Comparison of ENCODE assay signal across 7 mouse cellular contexts in genomic region chr6:115676452-115677128, GRCm38 (mm10). TPM values are rescaled to one million over a fixed set of nuclear protein-coding genes. Genes with fewer than 3 reads are reported as not detected.
DNase-seq lines count a peak whose midpoint lies in the region; ATAC-seq and TF ChIP-seq lines count a peak whose summit lies in the region.

TSS of gene Raf1 (minus strand) at chr6:115676635.

- H3K27ac ChIP-seq in embryonic facial prominence, embryonic 12.5 days, result peak within 1 kb of the TSS; percentile 98
- H3K27ac ChIP-seq in kidney, adult 2 months (ENCODE audit: insufficient read depth, low read depth, low read length), result peak within 1 kb of the TSS; percentile 99
- H3K27ac ChIP-seq in limb, embryonic 12.5 days, result peak within 1 kb of the TSS; percentile 98
- H3K27ac ChIP-seq in midbrain, embryonic 15.5 days, result peak within 1 kb of the TSS; percentile 98
- peak within 1 kb of the TSS; percentile 100 for H3K27ac ChIP-seq in spleen, adult 2 months (ENCODE audit: insufficient read depth, low read length)

- no peaks in the 10 kb centered on the region for H3K36me3 ChIP-seq in embryonic facial prominence, embryonic 12.5 days
- H3K36me3 ChIP-seq in kidney, adult 2 months (ENCODE audit: control insufficient read depth, insufficient read depth, low read length), result no peaks in the 10 kb centered on the region
- H3K36me3 ChIP-seq in limb, embryonic 12.5 days, result no peaks in the 10 kb centered on the region
- no peaks in the 10 kb centered on the region for H3K36me3 ChIP-seq in midbrain, embryonic 15.5 days (replicated peaks)
- no peaks in the 10 kb centered on the region for H3K36me3 ChIP-seq in spleen, adult 2 months (ENCODE audit: control insufficient read depth, insufficient read depth, low read length)

- no peak for TF ChIP-seq CTCF in kidney, adult 2 months (conservative IDR thresholded peaks at IDR 0.05; ENCODE audit: insufficient read depth, insufficient read length, low read depth, low read length)
- no peak for TF ChIP-seq CTCF in spleen, adult 2 months (IDR thresholded peaks at IDR 0.05; ENCODE audit: extremely low read depth, insufficient read depth, insufficient read length, insufficient replicate concordance)

- H3K4me3 ChIP-seq in embryonic facial prominence, embryonic 12.5 days, result peak within 1 kb of the TSS; percentile 96
- peak within 1 kb of the TSS; percentile 95 for H3K4me3 ChIP-seq in kidney, adult 2 months (ENCODE audit: insufficient read depth, low read depth, low read length)
- peak within 1 kb of the TSS; percentile 97 for H3K4me3 ChIP-seq in limb, embryonic 12.5 days (replicated peaks)
- peak within 1 kb of the TSS; percentile 83 for H3K4me3 ChIP-seq in midbrain, embryonic 15.5 days
- H3K4me3 ChIP-seq in spleen, adult 2 months (ENCODE audit: extremely low read depth, insufficient read depth, insufficient read length), result peak within 1 kb of the TSS; percentile 87

- DNase-seq in adrenal gland, postnatal 25 days, result peak; percentile 98
- peak; percentile 97 to 99 for DNase-seq in heart, adult 18-20 months
- DNase-seq in kidney, adult 2 months, result peak; percentile 99
- peak; percentile 93 to 95 for DNase-seq in spleen, adult 2 months (ENCODE audit: low read depth in 1 of 2, low spot score in 2 of 2)

- H3K4me2 ChIP-seq in embryonic facial prominence, embryonic 12.5 days (replicated peaks), result peak within 1 kb of the TSS; percentile 71
- H3K4me2 ChIP-seq in limb, embryonic 12.5 days, result peak within 1 kb of the TSS; percentile 82
- H3K4me2 ChIP-seq in midbrain, embryonic 15.5 days, result peak within 1 kb of the TSS; percentile 59

- 1% methylated on average over 51 of the region's 51 CpGs for WGBS in embryonic facial prominence, embryonic 12.5 days
- under 1% methylated on average over 51 of the region's 51 CpGs for whole genome bisulfite sequencing in kidney, adult 2 months
- WGBS in limb, embryonic 12.5 days, result under 1% methylated on average over 51 of the region's 51 CpGs
- WGBS in midbrain, embryonic 15.5 days, result 1% methylated on average over 51 of the region's 51 CpGs
- under 1% methylated on average over 51 of the region's 51 CpGs for WGBS in spleen, adult 2 months

- no peaks in the 10 kb centered on the region for H3K27me3 ChIP-seq in embryonic facial prominence, embryonic 12.5 days
- H3K27me3 ChIP-seq in kidney, adult 2 months (replicated peaks; ENCODE audit: control insufficient read depth, insufficient read depth, low read length), result no peaks in the 10 kb centered on the region
- H3K27me3 ChIP-seq in limb, embryonic 12.5 days, result no peaks in the 10 kb centered on the region
- no peaks in the 10 kb centered on the region for H3K27me3 ChIP-seq in midbrain, embryonic 15.5 days (replicated peaks)
- H3K27me3 ChIP-seq in spleen, adult 2 months (ENCODE audit: control insufficient read depth, insufficient read depth, low read length), result no peaks in the 10 kb centered on the region

- TF ChIP-seq POLR2A in kidney, adult 2 months (IDR thresholded peaks at IDR 0.05; ENCODE audit: low read depth, low read length), result peak; percentile 84
- TF ChIP-seq POLR2A in spleen, adult 2 months (IDR thresholded peaks at IDR 0.05; ENCODE audit: low read depth, low read length), result peak; percentile 82

- H3K9me3 ChIP-seq in embryonic facial prominence, embryonic 12.5 days, result no peaks in the 10 kb centered on the region
- H3K9me3 ChIP-seq in limb, embryonic 12.5 days, result no peaks in the 10 kb centered on the region
- H3K9me3 ChIP-seq in midbrain, embryonic 15.5 days, result no peaks in the 10 kb centered on the region

- peak; percentile 99 for ATAC-seq in embryonic facial prominence, embryonic 12.5 days (ENCODE audit: insufficient number of reproducible peaks, insufficient read depth, low FRiP score, low TSS enrichment)
- ATAC-seq in limb, embryonic 12.5 days (ENCODE audit: insufficient number of reproducible peaks, insufficient read depth, low FRiP score, low TSS enrichment, low read depth), result peak; percentile 99
- ATAC-seq in midbrain, embryonic 15.5 days (replicated peaks), result peak; percentile 99

- H3K4me1 ChIP-seq in embryonic facial prominence, embryonic 12.5 days, result peaks cover 11% of the 10 kb centered on the region
- H3K4me1 ChIP-seq in kidney, adult 2 months (ENCODE audit: control insufficient read depth, insufficient read depth, low read length), result peaks cover 16% of the 10 kb centered on the region
- peaks cover 9% of the 10 kb centered on the region for H3K4me1 ChIP-seq in limb, embryonic 12.5 days (replicated peaks)
- H3K4me1 ChIP-seq in midbrain, embryonic 15.5 days, result peaks cover 27% of the 10 kb centered on the region
- peaks cover 7% of the 10 kb centered on the region for H3K4me1 ChIP-seq in spleen, adult 2 months (ENCODE audit: control insufficient read depth, insufficient read depth, insufficient read length)

- peak within 1 kb of the TSS; percentile 98 for H3K9ac ChIP-seq in embryonic facial prominence, embryonic 12.5 days
- H3K9ac ChIP-seq in limb, embryonic 12.5 days (replicated peaks), result peak within 1 kb of the TSS; percentile 98
- H3K9ac ChIP-seq in midbrain, embryonic 15.5 days, result peak within 1 kb of the TSS; percentile 99

RNA-seq across cellular contexts. Expression of gene Raf1, which starts in this region (rescaled TPM):
- 115 and 155 TPM in 2 replicates for total RNA-seq in adrenal gland, postnatal 25 days (2021)
- polyA plus RNA-seq in embryonic facial prominence, embryonic 12.5 days (2016; fragmentation: Nextera tagmentation; extraction: Ambion mirVana), result 133 TPM in 2 replicates
- 100 to 1,000 TPM; 107 to 111 TPM for total RNA-seq in heart, adult 18-20 months (2021)
- 103 and 106 TPM in 2 replicates for polyA plus RNA-seq in kidney, adult 2 months (2012; rRNA removed)
- 134 and 135 TPM in 2 replicates for polyA plus RNA-seq in limb, embryonic 12.5 days (2016; fragmentation: Nextera tagmentation; extraction: Ambion mirVana)
- polyA plus RNA-seq in midbrain, embryonic 15.5 days (2015; fragmentation: Nextera tagmentation; extraction: Ambion mirVana), result 142 and 146 TPM in 2 replicates
- polyA plus RNA-seq in spleen, adult 2 months (2012; rRNA removed), result 92.7 and 95.3 TPM in 2 replicates

Comparison
In these comparisons a context has a peak if more than half of its experiments do, and no peak if none do; other contexts are left out.
1. Peak in every context shown above with its lines: DNase-seq, ATAC-seq, H3K4me3 ChIP-seq and H3K27ac ChIP-seq.